Mouse (Mus musculus) Patski (cell line): Measurements from ENCODE around the gene Plekhn1. TPM values are rescaled to one million over a fixed set of nuclear protein-coding genes. Genes with fewer than 3 reads are reported as not detected.

Source experiments
- ATAC-seq: fragments of 100-300 bp; one replicate; pipeline ENCODE4 v1.8.0; 2021
- CTCF ChIA-PET: fragments of 350-600 bp; sonication (Branson Sonifier 250); formaldehyde crosslinking; loops from one replicate; lab custom pipeline; 2022; ENCODE audit warnings: inconsistent platforms; lab: Charles Lee
- POLR2A ChIA-PET: fragments of 350-600 bp; sonication (Branson Sonifier 250); formaldehyde crosslinking; loops from one replicate; lab custom pipeline; 2022; ENCODE audit warnings: antibody characterized with exemption, inconsistent platforms; lab: Charles Lee
- DNase-seq: peaks from one replicate; pipeline ENCODE4 v3.0.0-alpha.2; 2011; ENCODE audit warnings: low read depth, low spot score
- H3K27me3 ChIP-seq: fragments of 371-371 bp; one replicate; pipeline ENCODE4 v1.5.1; 2021
- CTCF ChIP-seq: fragments of 100-300 bp; IDR thresholded peaks from one replicate; pipeline ENCODE4 v1.5.1; 2021
- in situ Hi-C: fragments of 300-500 bp; cut with MboI; formaldehyde crosslinking; loops from 3 replicates; pipeline ENCODE4 v1.11.1; 2018; ENCODE audit warnings: low pct_unique_long_range_greater_than_20kb, mixed read lengths
- polyA plus RNA-seq: library from polyadenylated mRNA; unstranded; gene quantifications from one replicate; pipeline ENCODE4 v1.2.3, GENCODE M21; 2021

The Plekhn1 gene
- polyA plus RNA-seq, 1 experiment from 2014 or later = 14.5 TPM

- in situ Hi-C loops = no loop called here
These were observed 24.6 kb downstream of the Plekhn1 start for GRCm38 (mm10) chr4:156209963-156210635.

DNA sequence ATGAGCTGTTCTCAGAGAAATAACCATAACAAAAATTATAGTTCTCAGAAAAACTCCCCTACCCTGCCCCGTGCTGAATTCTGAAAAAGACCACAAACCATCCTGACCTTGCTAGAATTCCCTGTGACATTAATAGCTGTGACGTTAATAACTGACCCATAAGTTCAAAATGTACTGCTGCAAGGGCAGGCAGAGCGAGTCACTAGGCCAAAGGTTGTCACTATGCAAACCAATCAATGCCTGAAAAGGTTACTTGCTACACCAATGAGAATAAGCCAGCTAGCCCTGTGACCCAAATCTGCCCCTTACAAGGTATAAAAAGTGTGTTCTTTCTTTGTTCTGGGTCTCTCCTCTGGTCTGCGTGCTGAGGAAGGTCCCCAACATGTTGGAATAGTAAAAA is 25.8 kb downstream of the Plekhn1 start:
- CTCF ChIA-PET = no interaction called here
- in situ Hi-C loops = no loop called here
- no peak for TF ChIP-seq CTCF
- H3K27me3 ChIP-seq = no peaks in the 10 kb centered on the region
- DNase-seq (no peak), ATAC-seq (no peak)
- POLR2A ChIA-PET = no interaction called here

More at GRCm38 (mm10) chr4:156209963-156210635, 24.6 kb downstream of the Plekhn1 start:
- DNase-seq (no peak), ATAC-seq (no peak)
- TF ChIP-seq CTCF = no peak
- ChIA-PET POLR2A (no interaction called here), CTCF (no interaction called here)
- H3K27me3 ChIP-seq = no peaks in the 10 kb centered on the region

DNA sequence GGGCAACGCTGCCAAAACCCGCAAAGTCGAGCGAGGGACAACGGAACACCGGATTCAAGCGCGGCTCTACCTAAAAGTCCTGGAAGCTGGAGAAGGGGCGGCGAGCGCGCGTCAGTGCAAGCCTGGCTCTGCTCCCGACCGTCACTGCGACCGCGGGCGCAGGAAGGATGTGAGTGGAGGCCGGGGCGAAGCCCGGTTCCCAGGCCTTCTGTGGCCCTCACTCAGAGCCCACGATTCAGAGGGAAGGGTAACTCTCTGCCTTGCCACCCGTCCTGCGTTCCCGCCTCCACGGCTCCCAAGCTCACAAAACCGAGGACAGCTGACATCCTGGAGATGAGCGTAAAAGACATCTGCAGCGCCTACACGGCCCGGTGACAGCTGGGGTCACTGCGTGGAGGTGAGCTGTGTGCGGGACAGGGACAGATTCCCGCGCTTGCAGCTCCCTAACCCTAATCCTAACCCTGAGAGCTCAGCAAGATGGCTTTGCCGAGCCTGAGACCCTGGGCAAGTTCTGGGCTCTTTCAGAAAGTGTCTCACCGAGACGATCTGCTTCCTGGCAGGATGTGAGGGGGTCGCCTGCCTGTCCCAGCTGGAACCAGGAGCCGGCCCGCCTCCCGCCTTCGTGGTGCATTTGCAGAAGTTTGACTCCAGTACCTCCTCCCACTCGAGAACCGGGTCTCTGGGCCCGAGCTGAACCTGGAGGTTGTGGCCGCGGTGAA is 31.1 kb downstream of the Plekhn1 start:
- in situ Hi-C loops = no loop called here
- ChIA-PET POLR2A (no interaction called here), CTCF (no interaction called here)
- DNase-seq (no peak), ATAC-seq (no peak)
- no peak for TF ChIP-seq CTCF
- H3K27me3 ChIP-seq = no peaks in the 10 kb centered on the region

- no peak for TF ChIP-seq CTCF
- ChIA-PET POLR2A (no interaction called here), CTCF (no interaction called here)
- ATAC-seq (no peak), DNase-seq (no peak)
- H3K27me3 ChIP-seq = no peaks in the 10 kb centered on the region
- in situ Hi-C loops = no loop called here
These were observed 31.6 kb downstream of the Plekhn1 start, which contains the start of gene AW011738 for GRCm38 (mm10) chr4:156203001-156203412. AW011738 (plus strand) TSS chr4:156203304.

DNA sequence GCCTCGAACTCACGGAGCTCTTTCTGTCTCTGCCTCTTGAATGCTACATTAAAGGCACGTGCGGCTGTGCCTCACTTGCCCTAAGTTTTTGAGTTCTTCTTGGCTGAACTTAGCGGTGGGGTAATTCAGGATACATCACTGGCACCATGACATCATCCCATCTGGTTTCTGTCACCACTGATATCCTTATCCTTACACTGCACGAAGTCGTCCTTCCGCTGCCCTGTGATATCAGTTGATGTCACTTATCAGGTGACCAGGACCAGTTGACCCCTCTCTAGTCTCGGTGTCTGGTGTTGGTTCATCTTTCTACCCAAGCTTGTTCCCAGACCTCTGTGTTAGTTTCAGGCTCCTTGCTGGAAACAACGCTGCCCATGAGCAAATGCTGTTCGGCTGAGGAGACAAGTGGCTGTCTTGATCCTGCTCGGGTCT is 32.2 kb downstream of the Plekhn1 start:
- no peaks in the 10 kb centered on the region for H3K27me3 ChIP-seq
- ChIA-PET POLR2A (no interaction called here), CTCF (no interaction called here)
- TF ChIP-seq CTCF = no peak
- no peak for DNase-seq
- in situ Hi-C loops = no loop called here
- no peak for ATAC-seq

DNA sequence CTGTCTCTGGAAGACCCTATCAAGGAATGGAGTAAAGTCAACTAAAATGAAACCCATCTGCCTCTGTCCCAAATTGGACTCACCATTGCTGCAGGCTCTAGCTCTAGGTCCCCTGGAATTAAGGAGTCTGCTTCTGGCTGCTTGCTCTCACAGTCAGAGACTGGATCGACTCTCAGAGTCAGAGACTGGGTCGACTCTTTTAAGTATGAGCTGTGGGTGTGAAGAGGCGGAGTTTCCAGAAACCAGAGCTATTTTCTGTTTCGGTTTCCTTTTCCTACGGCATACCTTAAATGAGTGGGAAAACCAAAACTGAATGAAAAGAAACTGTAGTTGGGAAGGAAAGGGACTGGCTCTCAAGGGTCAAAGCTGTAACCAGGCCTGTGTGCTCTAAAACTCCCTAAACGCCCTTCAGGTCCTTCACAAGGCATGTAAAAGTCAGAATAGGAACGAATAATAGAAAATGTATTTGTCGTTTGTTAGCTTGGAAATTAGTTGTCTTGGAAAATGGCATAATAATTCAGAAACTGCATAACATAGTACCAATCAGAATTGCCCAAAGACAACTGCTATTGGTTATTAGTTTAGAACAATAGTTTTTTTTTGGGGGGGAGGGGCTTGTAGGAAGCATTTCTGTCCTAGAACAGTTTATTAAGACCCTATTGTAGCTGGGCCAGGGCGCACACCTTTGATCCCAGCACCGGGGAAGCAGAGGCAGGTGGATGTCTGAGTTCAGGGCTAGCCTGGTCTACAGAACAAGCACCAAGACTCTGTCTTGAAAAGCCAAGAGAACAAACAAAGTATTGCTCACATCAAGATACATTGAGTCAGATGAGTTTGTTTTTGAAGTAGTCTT is 33.8 kb downstream of the Plekhn1 start, which contains the start of gene Isg15:
Gene Isg15, minus strand, starts transcription at position 196 of the 853 bp plus-strand sequence.
- DNase-seq (no peak), ATAC-seq (no peak)
- ChIA-PET POLR2A (no interaction called here), CTCF (no interaction called here)
- H3K27me3 ChIP-seq = no peaks in the 10 kb centered on the region
- in situ Hi-C loops = no loop called here
- TF ChIP-seq CTCF = no peak

GRCm38 (mm10) chr4:156197829-156198205 is 36.8 kb downstream of the Plekhn1 start:
- TF ChIP-seq CTCF = no peak
- ChIA-PET CTCF (no interaction called here), POLR2A (interaction anchor here (0.7 kb wide), 1 partner anchor 115 kb away, joined by 3 read pairs; no protein-coding TSS in a partner anchor)
- no peaks in the 10 kb centered on the region for H3K27me3 ChIP-seq
- ATAC-seq (peak; percentile 67), DNase-seq (peak; percentile 37)
- in situ Hi-C loops = no loop called here

GRCm38 (mm10) chr4:156197131-156197828 is 37.4 kb downstream of the Plekhn1 start, which contains the start of gene Agrn:
Agrn (minus strand) TSS chr4:156197488.
- CTCF ChIA-PET = no interaction called here
- in situ Hi-C loops = no loop called here

GRCm38 (mm10) chr4:156195927-156196870 is 38.5 kb downstream of the Plekhn1 start:
- in situ Hi-C loops = no loop called here
- ChIA-PET POLR2A (interaction anchor here (0.7 kb wide), 1 partner anchor 184 kb away, joined by 3 read pairs; no protein-coding TSS in a partner anchor), CTCF (no interaction called here)
- H3K27me3 ChIP-seq = no peaks in the 10 kb centered on the region
- DNase-seq (peak; percentile 25), ATAC-seq (no peak)
- TF ChIP-seq CTCF = no peak

More at GRCm38 (mm10) chr4:156197131-156197828, 37.4 kb downstream of the Plekhn1 start, which contains the start of gene Agrn:
- no peak for TF ChIP-seq CTCF
- POLR2A ChIA-PET = interaction anchor here (0.7 kb wide), 1 partner anchor 115 kb away, joined by 3 read pairs; no protein-coding TSS in a partner anchor
- DNase-seq (no peak), ATAC-seq (peak; percentile 37)
- no peaks in the 10 kb centered on the region for H3K27me3 ChIP-seq
